In genomic region chr11:121544755-121545397, GRCm38 (mm10) we compare ENCODE assay signal across 12 mouse cellular contexts. TPM values are rescaled to one million over a fixed set of nuclear protein-coding genes. Genes with fewer than 3 reads are reported as not detected.
A peak's percentile ranks its signal among the peaks of the same experiment; 100 is the strongest.
DNase-seq lines count a peak whose midpoint lies in the region; ATAC-seq and TF ChIP-seq lines count a peak whose summit lies in the region.
"Had no signal": no experiment of that assay in that cellular context is flagged by ENCODE, and none has a peak within 500 bp of the region (broad histone marks: within the 10 kb centered on the region; RNA-seq: fewer than 3 reads in every experiment).

No protein-coding gene starts in this region.

- no peak overlapping the region for H3K9ac ChIP-seq in kidney, embryonic 14.5 days (ENCODE audit: low read depth, low read length)
- no peak overlapping the region for H3K9ac ChIP-seq in intestine, embryonic 14.5 days (ENCODE audit: low read length)
- no peak overlapping the region for H3K9ac ChIP-seq in hindbrain, embryonic 14.5 days
- H3K9ac ChIP-seq: midbrain, embryonic 13.5 days had no signal

- H3K27ac ChIP-seq in kidney, adult 2 months (ENCODE audit: insufficient read depth, low read depth, low read length) = peak overlapping the region; percentile 10; the same call in 1 of the 2 replicates
- no peak overlapping the region for H3K27ac ChIP-seq in kidney, embryonic 14.5 days (ENCODE audit: low read depth, low read length)
- peak overlapping the region; percentile 52 for H3K27ac ChIP-seq in bone marrow, adult 2 months (ENCODE audit: control insufficient read depth, insufficient read depth, low read depth, low read length, poor library complexity)
- peak overlapping the region; percentile 47; the same call in 1 of the 2 replicates for H3K27ac ChIP-seq in intestine, embryonic 14.5 days (ENCODE audit: low read depth)
- no peak overlapping the region for H3K27ac ChIP-seq in hindbrain, embryonic 14.5 days
- H3K27ac ChIP-seq in midbrain, embryonic 10.5 days (replicated peaks) = no peak overlapping the region
- H3K27ac ChIP-seq: midbrain, embryonic 13.5 days had no signal

- no peak for DNase-seq in kidney, adult 2 months
- DNase-seq in intestine, embryonic 14.5 days (ENCODE audit: low spot score) = no peak
- DNase-seq in lung, postnatal 4 days = peak; percentile 24 to 66
- DNase-seq in hindbrain, embryonic 14.5 days (ENCODE audit: low spot score) = no peak
- no peak for DNase-seq in midbrain, embryonic 10.5 days (ENCODE audit: low spot score)
- no peak for DNase-seq in thymus, adult 18-20 months
- DNase-seq: heart, postnatal 10 days; thymus, adult 2 months had no signal

- H3K4me2 ChIP-seq in kidney, embryonic 14.5 days (replicated peaks; ENCODE audit: low read depth, low read length) = no peak overlapping the region
- no peak overlapping the region for H3K4me2 ChIP-seq in intestine, embryonic 14.5 days (ENCODE audit: low read length)
- H3K4me2 ChIP-seq in hindbrain, embryonic 14.5 days (replicated peaks) = no peak overlapping the region
- H3K4me2 ChIP-seq: midbrain, embryonic 13.5 days had no signal

- peaks cover 35% of the 10 kb centered on the region for H3K4me1 ChIP-seq in kidney, adult 2 months (ENCODE audit: control insufficient read depth, insufficient read depth, low read length)
- H3K4me1 ChIP-seq in kidney, embryonic 14.5 days (ENCODE audit: control insufficient read depth, insufficient read depth, low read length) = peaks cover 14% of the 10 kb centered on the region; the same call in 1 of the 2 replicates
- H3K4me1 ChIP-seq in bone marrow, adult 2 months (ENCODE audit: control insufficient read depth, insufficient read depth, low read length) = peaks cover 11% of the 10 kb centered on the region
- H3K4me1 ChIP-seq in intestine, embryonic 14.5 days (replicated peaks; ENCODE audit: control insufficient read depth, insufficient read depth, low read length) = peaks cover 24% of the 10 kb centered on the region
- peaks cover 16% of the 10 kb centered on the region for H3K4me1 ChIP-seq in hindbrain, embryonic 14.5 days (replicated peaks; ENCODE audit: control insufficient read depth, insufficient read depth, low read length)
- peaks cover 18% of the 10 kb centered on the region for H3K4me1 ChIP-seq in midbrain, embryonic 10.5 days

- ATAC-seq in kidney, embryonic 14.5 days (ENCODE audit: low FRiP score, low TSS enrichment) = no peak
- ATAC-seq in intestine, embryonic 14.5 days (replicated peaks; ENCODE audit: low FRiP score, low TSS enrichment, low read depth) = no peak
- ATAC-seq in hindbrain, embryonic 14.5 days (ENCODE audit: low FRiP score) = no peak
- ATAC-seq: midbrain, embryonic 13.5 days had no signal

- no peaks in the 10 kb centered on the region for H3K36me3 ChIP-seq in kidney, adult 2 months (ENCODE audit: control insufficient read depth, insufficient read depth, low read length)
- H3K36me3 ChIP-seq in kidney, embryonic 14.5 days (ENCODE audit: control insufficient read depth, insufficient read depth, low read length) = no peaks in the 10 kb centered on the region
- H3K36me3 ChIP-seq in intestine, embryonic 14.5 days (ENCODE audit: control insufficient read depth, insufficient read depth, low read length) = peaks cover 12% of the 10 kb centered on the region
- H3K36me3 ChIP-seq in hindbrain, embryonic 14.5 days (replicated peaks; ENCODE audit: control insufficient read depth, insufficient read depth) = peaks cover 12% of the 10 kb centered on the region
- H3K36me3 ChIP-seq in midbrain, embryonic 10.5 days = peaks cover 27% of the 10 kb centered on the region

- H3K9me3 ChIP-seq in kidney, embryonic 14.5 days (ENCODE audit: control insufficient read depth, low read length) = no peaks in the 10 kb centered on the region
- H3K9me3 ChIP-seq in intestine, embryonic 14.5 days (ENCODE audit: control insufficient read depth, low read length) = no peaks in the 10 kb centered on the region
- no peaks in the 10 kb centered on the region for H3K9me3 ChIP-seq in hindbrain, embryonic 14.5 days (ENCODE audit: control insufficient read depth, low read length)
- H3K9me3 ChIP-seq in midbrain, embryonic 10.5 days (replicated peaks) = no peaks in the 10 kb centered on the region
- H3K9me3 ChIP-seq: G1E; midbrain, embryonic 13.5 days had no signal

- no peak for TF ChIP-seq POLR2A in kidney, adult 2 months (IDR thresholded peaks at IDR 0.05; ENCODE audit: low read depth, low read length)
- no peak for TF ChIP-seq POLR2A in bone marrow, adult 2 months (IDR thresholded peaks at IDR 0.05; ENCODE audit: borderline replicate concordance, control insufficient read depth, low read depth, low read length)

- WGBS in kidney, adult 2 months = 43% methylated on average over 7 of the region's 7 CpGs
- 60% methylated on average over 7 of the region's 7 CpGs for WGBS in kidney, embryonic 14.5 days
- 62% methylated on average over 7 of the region's 7 CpGs for WGBS in bone marrow, adult 2 months
- 42% methylated on average over 7 of the region's 7 CpGs for WGBS in intestine, embryonic 14.5 days
- WGBS in hindbrain, embryonic 14.5 days = 83% methylated on average over 7 of the region's 7 CpGs
- 80% methylated on average over 7 of the region's 7 CpGs for WGBS in midbrain, embryonic 10.5 days

- H3K27me3 ChIP-seq in kidney, adult 2 months (replicated peaks; ENCODE audit: control insufficient read depth, insufficient read depth, low read length) = no peaks in the 10 kb centered on the region
- no peaks in the 10 kb centered on the region for H3K27me3 ChIP-seq in kidney, embryonic 14.5 days (ENCODE audit: control insufficient read depth, insufficient read depth, low read length)
- no peaks in the 10 kb centered on the region for H3K27me3 ChIP-seq in intestine, embryonic 14.5 days (replicated peaks; ENCODE audit: control insufficient read depth, insufficient read depth, low read length)
- H3K27me3 ChIP-seq in hindbrain, embryonic 14.5 days (ENCODE audit: control insufficient read depth, insufficient read depth, low read length) = no peaks in the 10 kb centered on the region
- H3K27me3 ChIP-seq in midbrain, embryonic 10.5 days (ENCODE audit: low read depth, poor library complexity, severe bottlenecking) = no peaks in the 10 kb centered on the region
- H3K27me3 ChIP-seq: midbrain, embryonic 13.5 days had no signal

- TF ChIP-seq CTCF in kidney, adult 2 months (conservative IDR thresholded peaks at IDR 0.05; ENCODE audit: insufficient read depth, insufficient read length, low read depth, low read length) = no peak
- no peak for TF ChIP-seq CTCF in bone marrow, adult 2 months (IDR thresholded peaks at IDR 0.05; ENCODE audit: control insufficient read depth, insufficient read depth, low read length)

- H3K4me3 ChIP-seq in kidney, adult 2 months (ENCODE audit: insufficient read depth, low read depth, low read length) = no peak overlapping the region
- H3K4me3 ChIP-seq in kidney, embryonic 14.5 days (ENCODE audit: low read length) = no peak overlapping the region
- H3K4me3 ChIP-seq in bone marrow, adult 2 months (replicated peaks; ENCODE audit: control insufficient read depth, low read depth, low read length) = no peak overlapping the region
- no peak overlapping the region for H3K4me3 ChIP-seq in intestine, embryonic 14.5 days (ENCODE audit: low read depth, low read length)
- H3K4me3 ChIP-seq in hindbrain, embryonic 14.5 days (replicated peaks; ENCODE audit: low read length) = no peak overlapping the region
- H3K4me3 ChIP-seq in midbrain, embryonic 10.5 days = no peak overlapping the region
- H3K4me3 ChIP-seq: midbrain, embryonic 13.5 days had no signal

RNA-seq across cellular contexts. Expression of gene Zfp750, which starts 25.7 kb away (rescaled TPM):
- polyA plus RNA-seq in kidney, adult 2 months (2012; rRNA removed) = 3.0 and 3.3 TPM in 2 replicates
- polyA plus RNA-seq in kidney, embryonic 14.5 days (2014; fragmentation: Nextera tagmentation; extraction: Ambion mirVana) = 0.40 and 0.47 TPM in 2 replicates
- polyA plus RNA-seq in bone marrow, adult 2 months (2011; ENCODE audit: insufficient read depth, insufficient read length, low replicate concordance, missing spikeins) = not detected in 2 replicates
- 0.19 and 0.38 TPM in 2 replicates for polyA plus RNA-seq in intestine, embryonic 14.5 days (2014; fragmentation: Nextera tagmentation; extraction: Ambion mirVana)
- 0.19 and 0.21 TPM in 2 replicates for polyA plus RNA-seq in hindbrain, embryonic 14.5 days (2014; fragmentation: Nextera tagmentation; extraction: Ambion mirVana)
- polyA plus RNA-seq in midbrain, embryonic 10.5 days (2016; fragmentation: Nextera tagmentation; extraction: Ambion mirVana) = 0.46 and 0.67 TPM in 2 replicates

Comparison
In these comparisons a context has a peak if more than half of its experiments do, and no peak if none do; other contexts are left out.
1. H3K27ac ChIP-seq: peak in kidney, adult 2 months (single experiment), bone marrow, adult 2 months (single experiment) and intestine, embryonic 14.5 days (single experiment); none in kidney, embryonic 14.5 days (single experiment), hindbrain, embryonic 14.5 days (single experiment) and midbrain, embryonic 10.5 days (single experiment).
2. DNase-seq: peak in lung, postnatal 4 days (2 of 2); none in kidney, adult 2 months (single experiment), intestine, embryonic 14.5 days (single experiment), hindbrain, embryonic 14.5 days (single experiment), midbrain, embryonic 10.5 days (single experiment) and thymus, adult 18-20 months (0 of 2).